Mouse (Mus musculus) thymus, adult 2 months (tissue): ENCODE measurements at regions not wholly inside any gene's neighbourhood (a gene's known extent, or its start where the extent isn't known, plus 50 kb on each side); places are given as distances from the start of the nearest gene placed in this dataset.

Experiments used
- DNase-seq: peaks from one replicate; pipeline ENCODE4 v3.0.0; 2021
- H3K27ac ChIP-seq: fragments of 200-500 bp; 2 replicates; pipeline ENCODE4 v1.5.1; 2012; ENCODE audit warnings: low read length, control low read depth; ENCODE audit not compliant: control insufficient read depth, insufficient read depth
- H3K27me3 ChIP-seq: fragments of 200-500 bp; 2 replicates; pipeline ENCODE4 v1.6.1; 2012; ENCODE audit warnings: mild to moderate bottlenecking, low read length, moderate library complexity, mixed read lengths; ENCODE audit not compliant: control insufficient read depth, insufficient read depth
- H3K36me3 ChIP-seq: fragments of 200-500 bp; 2 replicates; pipeline ENCODE4 v1.6.1; 2012; ENCODE audit warnings: mild to moderate bottlenecking, low read length, moderate library complexity; ENCODE audit not compliant: control insufficient read depth, insufficient read depth
- H3K4me1 ChIP-seq: fragments of 200-500 bp; replicated peaks from 2 replicates; pipeline ENCODE4 v1.6.1; 2012; ENCODE audit warnings: low read length; ENCODE audit not compliant: control insufficient read depth, insufficient read depth
- H3K4me3 ChIP-seq: fragments of 200-500 bp; 2 replicates; pipeline ENCODE4 v1.5.1; 2012; ENCODE audit warnings: mild to moderate bottlenecking, low read length, control low read depth, moderate library complexity; ENCODE audit not compliant: control insufficient read depth, insufficient read depth
- CTCF ChIP-seq: fragments of 200-500 bp; IDR thresholded peaks from 2 replicates; pipeline ENCODE4 v1.5.1; 2012; ENCODE audit warnings: mild to moderate bottlenecking, control low read depth, low read length, moderate library complexity, borderline replicate concordance; ENCODE audit not compliant: control insufficient read depth, poor library complexity, insufficient read depth; ENCODE audit errors: extremely low read depth
- POLR2A ChIP-seq: fragments of 200-500 bp; IDR thresholded peaks from 2 replicates; pipeline ENCODE4 v1.6.1; 2012; ENCODE audit warnings: mild to moderate bottlenecking, low read length, control low read depth, moderate library complexity; ENCODE audit not compliant: control insufficient read depth, poor library complexity, insufficient read depth; ENCODE audit errors: extremely low read depth
- WGBS: fragments of 180-500 bp; shearing (Covaris S2); methylation state at CpG from one replicate; pipeline ENCODE4 v1.1.7; 2018; 5-methylcytosine and 5-hydroxymethylcytosine counted together

DNA sequence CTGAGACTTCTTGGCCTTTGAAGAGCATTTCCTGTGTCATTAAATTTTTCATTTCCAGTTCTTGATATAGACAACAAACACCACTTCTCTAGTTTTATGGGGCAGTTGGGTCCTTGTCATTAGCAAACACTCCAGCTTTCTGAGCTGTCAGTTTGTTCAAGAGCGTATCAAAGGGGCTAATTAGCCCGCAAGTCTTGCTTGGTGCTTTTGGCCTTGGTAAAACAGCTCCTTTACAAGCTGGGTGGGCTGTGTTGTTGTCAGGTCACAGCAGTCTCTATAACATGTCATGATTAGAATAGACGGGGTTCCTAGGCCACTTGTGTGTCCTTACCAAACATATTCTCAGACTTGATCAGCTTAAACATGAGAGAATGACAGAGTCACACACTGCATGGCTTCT, 397.1 kb upstream of the Map3k7 start:
- DNase-seq = no peak
- H3K27me3 ChIP-seq = no peaks in the 10 kb centered on the region
- H3K4me1 ChIP-seq = no peaks in the 10 kb centered on the region
- no peak overlapping the region for H3K27ac ChIP-seq
- no peaks in the 10 kb centered on the region for H3K36me3 ChIP-seq
- no peak overlapping the region for H3K4me3 ChIP-seq
- TF ChIP-seq POLR2A (no peak), CTCF (no peak)
- 92% methylated on average over 3 of the region's 3 CpGs for WGBS

DNA sequence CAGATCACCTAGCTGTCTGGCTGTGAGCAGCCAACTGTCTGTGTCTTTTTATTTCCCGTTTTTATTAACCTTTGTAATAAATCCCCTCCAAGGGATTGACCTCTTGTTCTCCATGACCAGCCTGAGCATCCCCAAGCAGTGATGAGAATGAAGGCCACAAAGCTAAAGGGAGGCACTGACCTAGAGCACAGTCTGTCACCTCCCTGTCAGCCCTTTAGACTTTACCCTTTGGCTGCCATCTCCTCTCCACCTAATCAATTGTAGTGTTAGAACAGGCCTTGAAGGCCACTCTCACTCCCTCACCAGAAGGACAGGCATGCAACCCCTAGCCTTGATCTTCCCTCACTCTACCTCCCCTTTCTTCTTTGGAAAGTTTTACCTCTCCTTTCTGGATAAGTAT, 394.2 kb upstream of the Map3k7 start:
- Histone ChIP-seq H3K27me3 (no peaks in the 10 kb centered on the region), H3K36me3 (no peaks in the 10 kb centered on the region), H3K27ac (no peak overlapping the region), H3K4me3 (no peak overlapping the region), H3K4me1 (no peaks in the 10 kb centered on the region)
- 79% methylated on average over 1 of the region's 1 CpGs for WGBS
- no peak for TF ChIP-seq POLR2A
- no peak for TF ChIP-seq CTCF
- DNase-seq = no peak

DNA sequence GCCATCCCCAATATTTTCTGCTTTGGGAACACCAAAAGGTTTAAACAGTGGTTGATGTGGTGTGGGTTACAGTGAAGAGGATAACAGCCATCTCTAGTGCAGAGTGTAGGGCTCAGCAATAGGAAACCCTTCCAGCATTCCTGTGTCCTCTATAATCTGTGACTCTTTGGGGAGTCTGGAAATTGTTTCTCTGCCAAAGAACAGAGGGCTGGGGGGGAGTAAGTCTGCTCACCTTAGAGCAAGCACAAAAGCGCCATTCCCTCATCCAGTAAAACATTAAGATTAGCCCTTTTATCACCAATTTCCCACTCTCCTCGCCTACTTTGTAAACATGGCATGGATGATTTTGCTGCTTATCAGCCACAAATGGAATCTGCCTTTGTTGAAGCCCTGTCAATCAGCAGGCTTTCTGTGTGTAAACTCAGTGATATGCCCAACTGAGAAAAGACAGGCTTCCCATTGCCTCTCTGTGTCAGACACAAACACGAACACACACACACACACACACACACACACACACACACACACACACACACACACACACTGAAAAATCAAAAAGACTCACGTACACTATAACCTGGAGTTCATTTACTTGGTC, 386.8 kb upstream of the Map3k7 start:
- Histone ChIP-seq H3K4me1 (no peaks in the 10 kb centered on the region), H3K27ac (no peak overlapping the region), H3K27me3 (no peaks in the 10 kb centered on the region), H3K4me3 (no peak overlapping the region), H3K36me3 (no peaks in the 10 kb centered on the region)
- no peak for DNase-seq
- WGBS = 86% methylated on average over 4 of the region's 4 CpGs
- TF ChIP-seq CTCF (no peak), POLR2A (no peak)

DNA sequence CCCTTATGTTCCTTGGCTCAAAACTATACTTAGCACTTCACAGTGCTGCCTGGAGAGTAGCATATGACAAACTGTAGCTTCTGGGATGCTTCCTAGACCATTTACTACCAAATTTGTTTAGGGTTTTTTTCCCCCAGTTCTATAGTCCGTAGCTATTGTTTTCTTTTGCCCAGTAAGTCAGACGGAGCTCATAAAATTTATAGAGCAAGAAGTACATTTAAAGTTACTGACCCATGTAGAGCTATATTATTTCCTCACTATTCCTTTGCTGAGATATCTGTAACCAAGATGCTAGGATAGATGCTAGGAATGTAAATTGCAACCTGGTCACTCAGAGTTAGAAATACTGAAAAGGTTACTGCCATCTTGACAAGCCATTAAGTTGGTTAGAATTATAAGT, 380.4 kb upstream of the Map3k7 start:
- no peak for TF ChIP-seq POLR2A
- no peaks in the 10 kb centered on the region for H3K36me3 ChIP-seq
- 95% methylated on average over 2 of the region's 2 CpGs for WGBS
- H3K27me3 ChIP-seq = no peaks in the 10 kb centered on the region
- no peak overlapping the region for H3K4me3 ChIP-seq
- no peaks in the 10 kb centered on the region for H3K4me1 ChIP-seq
- no peak overlapping the region for H3K27ac ChIP-seq
- DNase-seq = no peak

GRCm38 (mm10) chr4:31584171-31584570, 379.7 kb upstream of the Map3k7 start:
- no peaks in the 10 kb centered on the region for H3K4me1 ChIP-seq
- no peaks in the 10 kb centered on the region for H3K36me3 ChIP-seq
- no peak overlapping the region for H3K4me3 ChIP-seq
- 93% methylated on average over 3 of the region's 3 CpGs for WGBS
- no peak for DNase-seq
- H3K27ac ChIP-seq = no peak overlapping the region
- TF ChIP-seq POLR2A (no peak), CTCF (no peak)
- no peaks in the 10 kb centered on the region for H3K27me3 ChIP-seq

DNA sequence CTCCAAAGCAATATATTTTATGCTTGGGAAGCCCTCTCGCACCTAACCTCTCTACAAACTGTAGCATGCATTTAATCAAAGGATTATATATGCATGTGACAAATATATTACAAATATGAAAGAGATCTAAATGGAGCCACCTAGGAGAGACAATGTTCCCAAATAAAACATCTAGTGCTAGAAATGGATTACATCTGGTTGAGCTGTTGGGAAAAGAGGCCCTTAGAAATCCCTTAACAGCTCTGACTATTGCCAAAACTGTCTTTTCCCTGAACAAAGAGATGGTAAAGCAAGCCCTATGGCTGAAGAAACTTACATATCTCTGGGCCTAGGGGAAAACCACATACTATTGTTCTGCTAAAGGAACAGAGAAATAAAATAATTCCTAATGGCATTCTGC, 369.8 kb upstream of the Map3k7 start:
- Histone ChIP-seq H3K27ac (no peak overlapping the region), H3K4me1 (no peaks in the 10 kb centered on the region), H3K4me3 (no peak overlapping the region), H3K36me3 (no peaks in the 10 kb centered on the region), H3K27me3 (no peaks in the 10 kb centered on the region)
- DNase-seq = no peak
- TF ChIP-seq POLR2A (no peak), CTCF (no peak)
- 93% methylated on average over 1 of the region's 1 CpGs for WGBS

GRCm38 (mm10) chr4:31601536-31601935, 362.4 kb upstream of the Map3k7 start:
- Histone ChIP-seq H3K27me3 (no peaks in the 10 kb centered on the region), H3K36me3 (no peaks in the 10 kb centered on the region), H3K27ac (no peak overlapping the region), H3K4me1 (no peaks in the 10 kb centered on the region), H3K4me3 (no peak overlapping the region)
- DNase-seq = no peak
- no peak for TF ChIP-seq CTCF
- TF ChIP-seq POLR2A = no peak
- 84% methylated on average over 8 of the region's 8 CpGs for WGBS
